Mouse (Mus musculus): Measurements from ENCODE around the gene Rps19.
"Not testable (repeated sequence)": the region's sequence is repeated elsewhere in the genome, so short reads cannot be mapped to it uniquely, and the experiment has no call there.

Gene Rps19

GRCm38 (mm10) chr7:24877588-24877987 lies 6.6 kb upstream of the Rps19 start:
- DNase-seq = no peak

GRCm38 (mm10) chr7:24879620-24880019 lies 4.6 kb upstream of the Rps19 start:
- no peak for DNase-seq

GRCm38 (mm10) chr7:24882416-24883199 lies 1.6 kb upstream of the Rps19 start:
- DNase-seq = no peak

- DNase-seq = no peak
Observed at GRCm38 (mm10) chr7:24884693-24885291, 621 bp downstream of the Rps19 start.

- DNase-seq = no peak
Observed at GRCm38 (mm10) chr7:24885468-24886307, 1.5 kb downstream of the Rps19 start.

GRCm38 (mm10) chr7:24886308-24886633 lies 2.1 kb downstream of the Rps19 start:
- no peak for DNase-seq

GRCm38 (mm10) chr7:24887096-24887495 lies 2.9 kb downstream of the Rps19 start:
- DNase-seq = no peak

GRCm38 (mm10) chr7:24889431-24890220 lies 5.5 kb downstream of the Rps19 start:
- no peak for DNase-seq

GRCm38 (mm10) chr7:24890281-24891216 lies 6.4 kb downstream of the Rps19 start:
- peak; percentile 81 to 82 for DNase-seq

GRCm38 (mm10) chr7:24891241-24892124 lies 7.3 kb downstream of the Rps19 start:
- DNase-seq = no peak

- no peak for DNase-seq
Observed at GRCm38 (mm10) chr7:24892125-24892583, 8.0 kb downstream of the Rps19 start.

GRCm38 (mm10) chr7:24895749-24896148 lies 11.6 kb downstream of the Rps19 start:
- not testable (repeated sequence) for DNase-seq

GRCm38 (mm10) chr7:24896269-24896668 lies 12.1 kb downstream of the Rps19 start:
- DNase-seq = peak; percentile 55 to 62

GRCm38 (mm10) chr7:24897224-24897623 lies 13.1 kb downstream of the Rps19 start, which contains the start of gene Cd79a:
Cd79a (plus strand) TSS chr7:24897381.
- peak; percentile 92 to 95 for DNase-seq

GRCm38 (mm10) chr7:24897959-24898358 lies 13.8 kb downstream of the Rps19 start:
- no peak for DNase-seq

- DNase-seq = peak; percentile 33 to 39
Observed at GRCm38 (mm10) chr7:24901114-24901513, 16.9 kb downstream of the Rps19 start.

GRCm38 (mm10) chr7:24901842-24902241 lies 17.7 kb downstream of the Rps19 start:
- DNase-seq = peak; percentile 67 to 70

GRCm38 (mm10) chr7:24902264-24902629 lies 18.1 kb downstream of the Rps19 start:
- DNase-seq = no peak

GRCm38 (mm10) chr7:24902630-24903443 lies 18.7 kb downstream of the Rps19 start, which contains the start of gene Arhgef1:
Arhgef1 (plus strand) TSS chr7:24902912.
- DNase-seq = peak; percentile 72 to 76
